Mouse (Mus musculus) thymus, adult 18-20 months (tissue): ENCODE results near the gene Gimap9.

Experiments
- DNase-seq, 2 experiments: peaks; one replicate each; pipeline ENCODE4 v3.0.0; 2022; ENCODE audit warnings: mixed read lengths in 2 of 2

The Gimap9 gene

DNA sequence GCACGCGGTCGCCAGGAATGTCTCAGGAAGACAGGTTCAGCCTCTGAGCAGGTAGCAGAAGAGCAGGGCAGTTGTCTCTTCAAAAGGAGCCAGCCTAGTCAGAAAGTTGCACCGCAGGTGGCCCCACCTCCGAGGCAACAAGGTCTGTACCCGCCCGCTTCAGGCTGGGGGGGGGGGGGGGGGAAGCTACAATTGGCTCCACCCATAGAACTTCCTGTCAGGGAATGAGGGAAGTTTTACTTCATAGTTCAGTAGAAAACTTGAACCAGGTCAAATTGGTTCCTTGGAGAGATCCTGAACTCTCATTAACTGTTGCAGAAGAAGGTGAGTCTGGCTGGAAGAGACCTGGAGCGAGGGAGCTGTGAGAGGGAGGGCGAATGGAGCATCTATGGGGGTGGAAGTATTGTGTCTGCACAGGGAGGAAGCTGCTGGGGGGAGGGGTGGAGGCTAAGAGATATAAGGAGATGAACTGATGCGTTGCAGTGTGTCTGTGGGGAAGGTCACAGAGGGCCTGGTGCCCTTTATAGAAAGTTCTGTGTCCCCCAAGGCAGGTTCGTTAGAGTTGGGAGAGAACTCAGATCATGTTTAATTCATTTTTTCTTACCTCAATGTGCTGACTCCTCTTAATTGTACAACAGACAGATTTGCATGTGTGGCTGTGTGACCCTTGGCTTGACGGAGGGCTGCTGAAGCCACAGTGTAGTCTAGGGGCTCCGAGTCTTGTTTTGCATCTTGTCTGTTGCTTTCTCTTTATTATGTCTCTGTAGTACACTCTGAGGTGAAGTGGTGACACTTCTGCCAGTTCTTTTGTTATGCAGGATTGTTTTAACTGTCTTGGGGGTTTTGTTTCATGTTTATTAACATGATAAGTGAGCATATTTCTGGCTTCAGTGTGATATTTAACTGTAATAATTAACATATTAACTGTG is at the start of gene Gimap9:
TSS of gene Gimap9 (plus strand) at position 199 of the 929 bp plus-strand sequence.
- DNase-seq = peak; percentile 73 to 85

DNA sequence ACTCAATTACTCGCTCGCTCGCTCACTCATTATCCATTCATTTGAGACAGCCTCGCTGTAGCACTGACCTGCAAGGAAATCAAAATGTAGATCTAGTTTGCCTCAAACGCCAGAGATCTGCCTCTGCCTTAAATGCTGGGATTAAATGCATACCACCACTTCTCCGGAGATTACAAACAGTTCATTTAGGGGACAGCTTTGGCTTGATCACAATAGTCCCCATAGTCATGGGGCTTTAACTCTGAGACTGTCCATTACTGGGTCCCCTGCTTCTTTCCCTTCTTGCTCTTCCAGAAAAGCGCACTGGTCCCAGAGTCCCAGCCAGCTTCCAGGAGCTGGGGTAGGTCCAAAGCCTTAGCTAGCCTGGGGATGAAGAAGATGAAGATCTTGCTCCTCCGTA is 49.5 kb upstream of the Gimap9 start, which contains the start of gene AI854703:
TSS of gene AI854703 (plus strand) at position 301 of the 400 bp plus-strand sequence.
- no peak for DNase-seq

DNA sequence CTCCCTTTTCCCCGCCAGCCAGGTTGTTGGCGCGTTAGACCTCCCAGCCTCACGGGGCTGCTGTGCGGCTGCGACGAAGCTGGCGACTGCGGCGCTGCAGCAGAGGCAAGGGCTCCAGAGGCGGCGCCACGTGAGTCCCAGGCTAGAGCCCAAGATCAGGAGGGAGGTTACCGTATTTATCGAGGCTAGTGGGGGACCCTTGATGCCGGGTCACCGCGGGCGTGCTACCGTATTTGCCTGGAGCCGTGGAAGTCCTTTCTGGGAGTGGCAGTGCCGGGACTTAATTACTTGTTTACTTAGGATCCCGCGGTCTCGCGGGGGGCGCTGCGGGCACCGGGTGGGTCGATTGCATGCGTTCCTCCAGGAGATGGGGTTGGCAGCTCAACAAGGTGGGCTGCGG is 48.9 kb upstream of the Gimap9 start:
- no peak for DNase-seq

DNA sequence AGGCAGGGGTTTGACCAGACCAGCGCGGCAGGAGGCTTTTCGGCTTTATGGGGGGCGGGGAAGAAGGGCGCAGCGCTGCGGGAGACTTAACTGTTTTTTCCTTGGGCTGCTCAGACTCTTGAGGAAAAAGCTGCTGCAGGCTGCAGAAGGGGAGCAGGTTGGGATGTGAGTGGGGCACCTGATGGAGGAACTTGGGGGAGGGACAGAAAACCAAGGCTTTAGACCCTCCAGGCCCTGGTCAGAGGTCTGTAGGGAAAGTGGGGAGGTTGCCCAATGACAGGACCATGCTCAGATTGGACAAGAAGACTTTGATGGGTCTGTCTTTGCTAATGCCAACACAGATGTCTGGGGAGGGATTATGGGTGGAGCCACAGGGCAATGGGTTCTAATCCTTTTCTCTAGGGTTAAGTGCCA is 48.4 kb upstream of the Gimap9 start:
- no peak for DNase-seq

DNA sequence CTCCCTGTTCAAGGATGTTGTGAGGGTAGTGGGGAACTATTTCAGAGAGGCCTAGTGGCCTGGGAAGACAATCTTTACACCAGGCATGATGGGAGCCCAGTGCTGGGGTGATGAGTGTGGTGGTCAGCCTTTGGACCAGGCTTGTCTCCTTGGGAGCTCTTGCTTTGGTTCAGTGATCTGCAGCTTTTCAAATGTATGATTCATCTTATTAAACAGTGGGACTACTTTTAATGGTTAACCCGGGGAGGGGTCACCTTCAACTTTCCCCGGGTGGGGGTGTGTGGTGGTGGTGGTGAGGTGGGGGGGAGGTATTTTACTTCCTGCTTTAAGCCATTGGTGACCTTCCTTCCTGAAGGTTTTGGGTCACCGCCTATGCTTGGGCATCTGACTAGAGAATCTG is 47.6 kb upstream of the Gimap9 start:
- no peak for DNase-seq

DNA sequence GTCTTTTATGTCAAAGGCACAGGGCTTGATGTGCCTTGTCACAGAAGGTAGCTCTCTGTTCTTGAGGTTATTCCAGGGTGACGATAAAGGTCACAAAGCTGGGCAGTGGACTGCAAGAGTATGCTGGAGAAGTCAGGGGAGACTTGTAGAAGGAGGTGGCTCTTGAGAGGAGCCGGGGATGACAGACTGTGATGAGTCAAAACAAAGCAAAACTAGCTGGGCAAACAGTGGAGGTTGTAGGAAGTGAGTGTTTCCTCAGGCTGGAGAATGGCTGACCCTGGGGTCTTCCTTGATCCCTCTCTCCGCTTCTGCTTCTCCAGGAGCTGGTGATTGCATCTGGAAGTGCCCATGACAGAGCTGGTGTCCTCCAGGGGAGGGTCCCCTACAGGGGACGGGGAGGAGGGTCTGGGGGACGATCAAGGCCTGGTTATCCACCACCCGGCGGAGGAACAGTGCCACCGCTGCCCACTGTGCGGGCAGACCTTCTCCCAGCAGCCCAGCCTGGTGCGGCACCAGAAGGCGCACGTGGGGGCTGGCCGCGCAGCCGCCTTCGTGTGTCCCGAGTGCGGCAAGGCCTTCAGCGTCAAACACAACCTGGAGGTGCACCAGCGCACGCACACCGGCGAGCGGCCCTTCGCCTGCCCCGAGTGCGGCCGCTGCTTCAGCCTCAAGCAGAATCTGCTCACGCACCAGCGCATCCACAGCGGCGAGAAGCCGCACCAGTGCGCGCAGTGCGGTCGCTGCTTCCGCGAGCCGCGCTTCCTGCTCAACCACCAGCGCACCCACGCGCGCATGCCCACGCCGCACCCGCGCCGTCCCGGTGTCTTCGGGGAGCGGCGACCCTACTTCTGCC is 46.9 kb upstream of the Gimap9 start:
- no peak for DNase-seq

DNA sequence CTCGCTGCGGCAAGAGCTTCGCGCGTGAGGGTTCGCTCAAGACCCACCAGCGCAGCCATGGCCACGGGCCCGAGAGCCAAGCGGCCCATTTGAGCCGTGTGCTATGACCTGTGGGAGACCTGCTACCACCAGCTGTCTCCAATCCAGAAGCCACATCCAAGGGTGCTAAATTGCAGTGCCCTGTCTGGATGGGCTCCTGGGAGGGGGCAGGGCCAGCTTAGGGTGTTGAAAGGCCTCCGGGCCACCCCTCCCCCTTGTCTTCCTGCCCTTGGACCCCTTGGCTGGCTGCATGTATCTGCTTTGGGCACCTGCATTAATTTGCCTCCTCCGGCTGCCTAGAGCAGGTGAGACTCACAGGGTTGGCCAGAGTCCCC is 46.3 kb upstream of the Gimap9 start:
- DNase-seq = no peak

DNA sequence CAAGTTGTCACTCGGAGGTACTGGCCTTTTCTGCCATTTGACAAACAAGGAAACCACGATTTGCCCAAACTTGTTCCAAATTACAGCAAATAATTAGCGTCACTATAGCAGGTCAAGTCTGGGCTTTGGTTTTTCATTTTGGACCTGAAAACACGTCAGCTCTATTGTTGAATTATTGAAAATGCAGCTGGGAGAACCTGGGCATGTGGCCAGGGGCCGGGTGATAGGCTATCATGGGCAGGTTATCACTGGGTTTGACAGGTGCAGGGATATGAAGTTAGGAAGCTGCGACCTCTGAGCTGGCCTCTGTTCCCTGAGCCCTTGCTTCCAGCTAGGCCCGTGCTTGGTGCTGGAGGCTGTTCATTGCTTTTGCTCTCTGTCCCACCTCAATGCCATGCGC is 45.1 kb upstream of the Gimap9 start:
- no peak for DNase-seq

DNA sequence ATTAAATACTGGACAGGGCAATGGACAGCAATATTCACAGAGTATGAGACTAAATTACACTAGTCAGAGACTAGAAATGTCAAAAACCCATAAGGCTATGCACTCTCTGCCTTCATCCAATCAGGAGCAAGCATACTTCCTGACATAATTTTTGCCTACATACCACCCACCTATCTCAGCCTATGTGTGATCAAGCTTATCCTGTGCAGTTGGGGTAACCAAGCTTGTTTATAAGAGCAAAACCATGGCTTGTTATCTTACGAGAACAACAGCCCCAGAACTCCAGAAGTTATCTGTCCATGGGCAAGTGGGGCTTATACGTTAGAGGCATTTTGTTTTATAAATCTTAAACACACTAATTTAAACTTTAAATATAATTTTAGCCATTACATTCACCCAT is 40.8 kb upstream of the Gimap9 start:
- no peak for DNase-seq

DNA sequence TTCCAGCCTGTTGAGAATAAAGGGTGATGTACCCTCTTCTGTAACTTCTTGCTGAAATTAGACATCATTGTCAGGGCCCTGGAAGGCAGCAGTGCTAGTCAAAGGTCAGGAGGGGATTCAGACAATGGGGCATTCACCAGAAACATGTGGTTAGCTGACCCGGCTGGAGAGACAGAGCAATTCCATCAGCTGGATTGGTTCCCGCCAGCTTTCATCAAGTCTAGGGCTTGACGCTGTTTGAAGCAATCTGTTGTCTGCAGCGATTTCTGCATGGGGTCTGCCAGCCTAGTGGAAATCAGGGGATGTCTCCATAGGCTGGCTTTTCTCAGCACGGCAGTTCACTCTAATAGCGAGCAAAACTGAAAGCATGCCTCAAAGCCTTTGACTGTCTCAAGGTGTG is 39.4 kb upstream of the Gimap9 start:
- DNase-seq = no peak

DNA sequence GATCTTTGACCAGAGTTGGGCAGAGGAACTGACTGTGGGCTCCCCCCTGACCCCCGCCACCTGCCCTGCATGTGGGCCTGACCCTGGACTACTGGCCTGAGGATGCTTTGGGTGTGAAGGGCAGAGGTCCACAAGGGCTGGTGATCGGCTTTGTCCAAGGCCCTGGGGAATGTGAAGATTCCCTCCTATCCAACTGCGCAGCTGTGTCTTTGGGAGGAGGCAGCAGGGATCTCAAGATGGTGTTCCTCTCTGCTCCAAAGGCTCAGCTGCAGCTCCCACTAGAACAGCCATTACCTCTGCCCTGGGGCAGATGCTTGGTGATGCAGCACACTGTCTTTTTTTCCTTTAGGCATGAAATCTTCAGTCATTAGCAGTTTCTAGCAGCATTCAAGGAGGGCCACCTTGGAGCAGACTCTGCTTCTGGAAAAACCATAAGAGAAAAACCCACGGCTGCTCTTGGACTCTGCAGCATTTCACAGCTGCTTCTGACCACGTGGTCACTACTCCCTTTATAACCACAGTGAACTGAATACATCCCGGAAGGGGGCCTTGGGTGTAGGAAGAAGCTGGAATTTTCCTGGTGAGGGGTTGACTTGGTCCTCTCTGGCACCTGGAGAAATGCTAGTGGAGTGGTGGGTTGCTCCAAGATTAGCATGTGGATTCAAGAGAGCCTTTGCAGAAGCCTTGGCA is 38.0 kb upstream of the Gimap9 start:
- no peak for DNase-seq

DNA sequence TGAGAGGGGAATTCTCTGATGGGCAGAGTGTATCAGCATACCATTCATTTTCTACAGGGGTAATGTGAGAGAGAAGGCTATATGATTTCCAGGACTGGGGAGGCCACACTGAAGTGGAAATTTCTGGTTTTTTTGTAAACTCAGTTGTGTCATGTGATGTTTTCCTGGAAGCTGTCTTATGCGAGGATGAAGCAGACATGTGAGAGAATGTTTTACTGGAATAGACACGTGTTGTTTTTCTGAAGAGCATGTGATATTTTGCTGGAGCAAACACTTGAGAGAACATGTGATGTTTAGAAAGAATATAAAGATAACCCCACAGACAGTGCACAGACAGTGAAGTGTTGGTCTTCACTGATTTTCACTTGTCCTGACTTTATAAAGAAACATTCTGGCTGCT is 37.4 kb upstream of the Gimap9 start:
- DNase-seq = no peak

DNA sequence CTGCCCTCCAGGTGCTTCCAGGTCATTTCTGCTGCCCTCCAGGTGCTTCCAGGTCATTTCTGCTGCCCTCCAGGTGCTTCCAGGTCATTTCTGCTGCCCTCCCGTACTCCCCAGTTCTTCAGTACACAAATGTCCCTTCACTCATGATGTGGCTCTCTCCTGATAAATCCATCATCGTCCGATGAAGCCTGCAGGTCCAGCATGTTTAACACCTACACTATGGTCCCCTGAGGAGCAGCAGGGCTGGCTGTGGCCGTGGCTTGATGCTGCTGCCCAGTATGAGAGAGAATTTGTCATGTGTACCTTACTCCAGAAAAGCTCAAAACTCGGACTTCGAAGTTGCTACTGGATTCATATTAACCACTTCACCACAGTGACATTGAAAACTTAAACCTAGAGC is 34.5 kb upstream of the Gimap9 start:
- DNase-seq = no peak

DNA sequence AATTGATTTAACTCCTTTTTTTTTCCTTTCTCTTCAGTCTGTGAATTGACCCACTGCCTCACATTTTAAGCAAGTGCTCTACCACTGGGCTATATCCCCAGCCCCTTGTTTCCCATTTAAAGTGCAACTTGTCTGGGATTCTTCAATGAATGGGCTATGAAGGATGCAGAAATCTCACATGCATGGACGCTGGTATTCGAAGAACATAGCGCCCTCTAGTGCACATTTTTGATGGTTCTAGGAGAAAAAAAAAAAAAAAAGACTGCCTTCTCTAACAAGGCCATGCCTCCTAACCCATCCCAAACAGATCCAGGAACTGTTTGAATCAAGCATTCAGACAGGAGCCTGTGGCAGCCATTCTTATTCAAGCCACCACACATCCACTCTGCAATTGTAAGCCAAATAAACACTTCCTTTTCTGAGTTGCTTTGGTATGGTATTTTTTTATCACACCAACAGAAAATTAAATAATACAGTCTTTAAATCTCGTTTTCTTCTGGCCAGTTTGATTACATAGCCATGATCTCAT is 33.1 kb upstream of the Gimap9 start:
- DNase-seq = no peak

DNA sequence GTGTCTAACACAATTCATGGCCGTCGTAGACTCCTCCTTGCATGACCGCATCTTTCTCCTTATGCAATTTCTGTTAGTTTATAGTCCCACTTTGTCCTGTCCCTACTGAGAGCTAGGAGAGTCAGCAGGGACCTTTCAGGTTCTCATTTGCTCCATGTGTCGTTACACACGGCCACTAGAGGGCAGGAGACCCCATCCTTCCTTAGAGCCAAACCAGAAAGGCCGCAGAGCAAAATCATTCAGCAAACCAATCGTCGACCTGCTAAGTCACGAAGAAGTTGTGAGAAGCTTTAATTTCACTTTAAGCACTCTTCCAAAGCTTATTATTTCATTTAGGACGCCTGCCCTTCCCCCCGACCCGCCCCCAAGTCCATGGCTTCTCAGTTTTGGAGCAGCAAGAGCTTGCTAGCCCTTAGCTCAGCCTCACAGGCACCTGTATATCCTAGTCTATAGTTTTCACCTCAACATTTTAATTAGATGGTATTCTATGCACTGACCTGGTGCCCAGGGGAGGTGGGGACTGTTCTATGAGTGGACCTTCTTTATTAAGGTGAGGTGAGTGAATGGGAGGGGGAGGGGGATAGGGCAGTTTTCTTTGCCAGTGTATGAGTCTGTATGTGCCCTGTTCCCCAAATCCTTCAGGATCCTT is 30.1 kb upstream of the Gimap9 start:
- peak; percentile 52 to 66 for DNase-seq

DNA sequence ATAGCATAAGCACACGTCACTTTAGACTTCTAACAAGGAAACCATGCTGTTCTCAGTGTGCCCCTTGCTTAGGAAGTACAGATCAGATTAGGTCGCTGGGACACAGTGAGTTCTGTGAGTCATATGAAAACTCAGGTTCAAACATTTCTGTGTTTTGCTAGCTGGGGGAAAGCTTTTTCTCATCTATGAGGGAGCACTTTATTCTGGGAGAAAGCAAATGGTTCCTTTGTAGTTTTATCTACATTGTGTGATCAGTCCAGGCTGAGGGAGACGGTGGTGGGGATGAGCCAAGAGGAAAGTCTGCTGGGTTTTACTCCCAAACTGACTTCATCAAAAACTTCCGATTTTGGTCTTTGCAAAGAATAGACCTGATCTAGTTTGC is 29.6 kb upstream of the Gimap9 start:
- DNase-seq = no peak

DNA sequence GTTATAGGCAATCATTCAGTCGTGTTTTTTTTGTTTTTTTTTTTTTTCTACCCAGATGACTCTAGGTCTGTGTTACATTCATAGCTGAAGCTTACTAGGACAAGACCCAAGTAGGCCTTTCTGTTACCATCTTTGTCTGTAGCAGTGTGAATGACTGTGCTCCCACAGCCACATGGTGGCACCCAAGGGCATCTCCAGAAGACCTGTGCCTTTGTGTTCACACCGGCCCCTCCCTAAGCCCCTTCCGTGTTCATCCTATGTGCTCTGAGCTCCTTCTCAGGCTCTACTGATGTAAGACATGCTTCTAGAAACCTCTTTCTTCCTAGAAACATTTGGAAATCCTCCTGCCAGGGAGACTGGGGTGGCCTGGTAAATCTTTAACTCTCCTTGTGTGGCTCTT is 28.9 kb upstream of the Gimap9 start, which contains the start of gene Gimap8:
TSS of gene Gimap8 (plus strand) at position 240 of the 400 bp plus-strand sequence.
- DNase-seq = peak; percentile 77 to 89

DNA sequence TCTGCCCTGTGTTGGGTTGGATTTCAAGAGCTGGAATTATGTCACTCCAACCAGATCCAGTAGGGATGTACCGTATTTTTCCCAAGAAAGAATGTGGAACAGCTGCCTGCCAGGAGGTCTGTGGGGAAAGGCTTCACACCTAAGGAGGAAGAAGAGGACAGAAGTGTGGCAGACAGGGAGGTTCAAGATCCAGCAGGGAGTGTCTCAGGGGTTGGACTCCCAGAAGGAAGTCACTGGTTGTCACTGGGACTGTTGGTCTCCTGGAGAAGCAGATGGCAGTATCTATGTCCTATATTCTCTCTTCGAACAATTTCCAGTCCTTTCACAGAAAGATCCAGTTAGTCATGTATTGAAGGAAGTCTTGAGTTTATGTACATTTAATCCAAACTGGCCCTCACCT is 28.3 kb upstream of the Gimap9 start:
- no peak for DNase-seq

DNA sequence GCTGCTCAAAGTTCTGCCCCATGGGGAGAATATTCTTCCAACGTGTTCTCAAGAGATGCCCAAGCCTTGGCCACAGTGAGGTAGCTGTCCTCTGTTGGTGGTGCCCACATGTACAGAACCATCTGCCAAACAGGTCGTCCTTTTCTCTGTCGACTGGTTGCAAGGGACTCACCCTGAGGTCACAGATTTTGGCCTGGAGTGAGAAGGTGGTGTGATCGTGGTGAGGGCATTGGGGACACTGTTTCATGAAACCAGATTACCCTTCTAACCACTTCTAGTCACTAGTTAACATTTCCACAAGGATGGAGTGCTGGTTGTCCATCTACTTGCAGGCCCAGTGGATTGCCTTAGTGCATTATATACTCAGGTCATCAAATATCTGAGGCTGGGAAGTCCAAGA is 27.1 kb upstream of the Gimap9 start:
- no peak for DNase-seq

DNA sequence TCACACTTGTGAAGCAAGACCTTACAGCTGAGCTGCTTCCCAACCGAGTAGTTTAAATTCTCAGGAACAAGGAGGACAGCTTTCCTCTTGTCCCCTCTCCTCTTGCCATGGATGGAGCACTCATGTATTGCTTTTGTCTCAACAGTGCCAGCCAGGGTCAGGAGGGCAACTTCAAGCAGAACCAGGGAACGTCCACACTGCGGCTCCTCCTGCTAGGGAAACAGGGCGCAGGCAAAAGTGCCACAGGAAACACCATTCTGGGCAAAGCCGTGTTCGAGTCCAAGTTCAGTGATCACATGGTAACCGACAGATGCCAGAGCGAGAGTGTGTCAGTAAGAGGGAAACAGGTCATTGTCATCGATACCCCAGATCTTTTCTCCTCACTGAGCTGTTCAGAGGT is 25.9 kb upstream of the Gimap9 start:
- no peak for DNase-seq

DNA sequence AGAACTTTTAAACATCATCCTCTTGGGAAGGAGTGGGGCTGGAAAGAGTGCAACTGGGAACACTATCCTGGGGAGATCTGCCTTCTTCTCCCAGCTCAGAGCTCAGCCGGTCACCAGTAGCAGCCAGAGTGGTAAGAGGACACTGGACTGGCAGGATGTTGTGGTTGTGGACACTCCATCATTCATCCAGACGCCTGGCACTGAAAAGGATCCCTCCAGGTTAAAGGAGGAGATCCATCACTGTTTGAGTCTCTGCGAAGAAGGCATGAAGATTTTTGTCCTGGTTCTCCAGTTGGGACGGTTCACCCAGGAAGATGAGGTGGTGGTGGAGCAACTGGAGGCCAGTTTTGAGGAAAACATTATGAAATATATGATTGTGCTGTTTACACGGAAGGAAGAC is 17.2 kb upstream of the Gimap9 start:
- no peak for DNase-seq

DNA sequence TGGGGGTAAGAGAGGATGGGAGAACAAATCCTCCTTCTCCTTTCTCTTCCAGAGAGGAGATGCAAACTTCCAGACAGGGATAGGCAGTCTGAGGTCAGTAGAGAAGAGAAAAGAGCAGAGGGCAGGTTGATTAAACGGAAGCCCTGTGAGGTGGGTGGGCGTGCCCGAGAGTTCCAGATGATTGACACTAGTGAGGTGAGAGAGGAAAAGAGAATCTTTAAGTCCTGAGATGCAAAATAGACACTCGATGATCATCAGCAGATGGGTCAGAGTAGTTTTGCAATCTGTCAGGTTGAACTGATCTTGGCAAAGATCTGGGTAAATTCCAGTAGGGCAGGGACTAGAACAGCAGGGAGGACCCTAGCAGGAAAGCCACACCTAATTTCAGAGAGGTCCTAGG is 11.2 kb upstream of the Gimap9 start:
- no peak for DNase-seq
